Mouse (Mus musculus): ENCODE data around the gene Wdr43.

DNA sequence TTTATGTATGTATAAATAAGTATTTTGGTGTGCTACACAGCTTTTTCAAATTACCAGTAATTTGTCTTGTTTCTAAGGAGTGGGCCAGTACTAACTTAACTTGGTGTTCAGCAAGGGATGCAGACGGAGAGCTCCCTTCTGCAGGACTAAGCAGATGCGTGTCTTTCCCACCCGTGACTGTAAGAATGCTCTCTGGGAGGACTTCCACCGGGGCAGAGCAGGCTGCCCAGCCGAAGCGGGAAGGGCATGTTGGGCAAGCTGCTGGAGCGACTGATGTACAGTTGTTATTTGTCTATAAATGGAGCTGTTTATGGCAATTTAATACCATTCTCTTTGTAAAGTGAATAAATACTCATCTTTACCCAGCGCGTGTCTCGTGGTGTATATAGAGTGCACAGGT, 43.0 kb downstream of the Wdr43 start:
- TF ChIP-seq E2F4 (IDR thresholded peaks at IDR 0.05; ENCODE audit: insufficient read depth), result no peak
- TF ChIP-seq TCF3 (IDR thresholded peaks at IDR 0.05; ENCODE audit: insufficient read length, low read depth), result no peak
- TF ChIP-seq CEBPB (IDR thresholded peaks at IDR 0.05; ENCODE audit: insufficient read depth, poor library complexity, severe bottlenecking), result no peak
- TF ChIP-seq POLR2A (IDR thresholded peaks at IDR 0.05; ENCODE audit: insufficient read length, low read depth), result no peak
- TF ChIP-seq POLR2AphosphoS2 (IDR thresholded peaks at IDR 0.05; ENCODE audit: insufficient read length, low read depth), result no peak
- TF ChIP-seq SRF (IDR thresholded peaks at IDR 0.05; ENCODE audit: control insufficient read depth, insufficient read length, low read depth), result no peak
- no peak for TF ChIP-seq MYOD1 (IDR thresholded peaks at IDR 0.05; ENCODE audit: control insufficient read depth in 1 of 3, insufficient read length in 2 of 3, low read depth in 2 of 3)
- TF ChIP-seq MAX (IDR thresholded peaks at IDR 0.05; ENCODE audit: low read depth), result no peak
- TF ChIP-seq USF1 (IDR thresholded peaks at IDR 0.05; ENCODE audit: low read depth), result no peak
- no peak for TF ChIP-seq MYOG (IDR thresholded peaks at IDR 0.05; ENCODE audit: control insufficient read depth in 1 of 3, insufficient read depth in 1 of 3, insufficient read length in 2 of 3, low read depth in 2 of 3)
- TF ChIP-seq REST (IDR thresholded peaks at IDR 0.05; ENCODE audit: insufficient read depth, insufficient read length), result no peak
